Mouse (Mus musculus) forelimb bud, embryonic 11.5 days (tissue): ENCODE measurements around the gene Mfn1.

Experiments used
- DNase-seq: peaks from one replicate; pipeline ENCODE4 v3.0.0-alpha.2; 2012; ENCODE audit warnings: low read depth, low spot score

The Mfn1 gene

DNA sequence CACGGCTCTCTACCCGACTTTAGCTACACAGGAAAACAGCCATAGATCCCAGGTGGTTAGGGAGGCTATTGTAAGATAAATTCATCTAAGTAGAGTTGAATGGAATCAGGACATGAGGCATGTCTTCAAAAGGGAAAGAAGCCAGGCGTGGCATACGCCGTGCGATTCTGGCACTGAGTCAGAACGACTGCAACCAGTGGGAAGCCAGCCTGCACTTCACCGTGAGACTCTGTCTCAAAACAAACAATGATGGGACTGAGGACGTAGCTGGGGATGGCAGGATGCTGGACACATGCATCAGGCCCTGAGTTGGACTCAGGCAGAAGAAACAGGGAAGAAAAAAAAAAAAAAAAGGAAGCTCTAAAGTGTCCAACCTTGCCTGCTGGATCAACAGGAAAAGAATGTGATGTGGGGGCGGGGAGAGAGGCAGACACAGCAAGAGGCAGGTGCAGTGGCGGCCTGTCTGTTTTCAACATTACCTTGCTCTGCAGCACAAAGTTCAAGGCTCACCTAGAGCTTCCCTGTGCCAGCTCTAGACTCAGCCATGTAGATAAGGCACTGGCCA is 82.4 kb downstream of the Mfn1 start:
- no peak for DNase-seq

DNA sequence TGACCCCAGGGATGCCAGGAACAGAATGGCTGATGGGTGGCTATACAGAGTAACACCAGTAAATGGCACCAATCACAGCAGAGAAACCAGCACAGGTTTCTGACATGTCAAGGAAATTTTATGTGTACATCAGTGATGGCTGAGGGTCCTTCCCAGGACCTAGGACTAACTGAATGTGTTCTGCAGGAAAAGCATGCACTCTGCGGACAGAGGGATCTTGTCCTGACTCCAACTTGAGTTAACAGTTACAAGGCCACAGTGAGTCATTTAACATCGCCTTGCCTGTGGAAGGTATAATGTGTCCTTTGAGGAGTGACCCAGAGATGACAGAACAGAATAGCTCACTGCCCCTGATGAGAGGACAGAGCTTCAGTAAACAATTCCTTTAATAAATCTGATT is 85.5 kb downstream of the Mfn1 start:
- no peak for DNase-seq

DNA sequence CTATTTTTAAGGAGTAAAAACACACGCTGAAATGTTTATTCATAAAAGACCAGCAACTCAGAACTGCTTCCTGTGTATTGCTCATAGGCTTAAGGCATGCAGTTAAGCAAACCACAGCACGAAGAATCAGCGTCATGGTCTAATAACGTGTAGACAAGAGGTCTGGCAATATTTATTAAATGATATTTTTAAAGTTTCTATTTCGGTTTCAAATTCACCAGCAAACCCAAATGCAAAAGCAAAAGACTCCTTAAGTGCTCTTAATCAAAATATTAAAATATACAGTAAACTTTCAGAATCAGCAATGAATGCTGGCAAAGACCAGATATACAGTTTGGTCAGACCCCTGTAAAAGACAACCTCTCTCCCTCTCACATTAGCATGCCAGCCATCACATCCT is 86.1 kb downstream of the Mfn1 start:
- no peak for DNase-seq

DNA sequence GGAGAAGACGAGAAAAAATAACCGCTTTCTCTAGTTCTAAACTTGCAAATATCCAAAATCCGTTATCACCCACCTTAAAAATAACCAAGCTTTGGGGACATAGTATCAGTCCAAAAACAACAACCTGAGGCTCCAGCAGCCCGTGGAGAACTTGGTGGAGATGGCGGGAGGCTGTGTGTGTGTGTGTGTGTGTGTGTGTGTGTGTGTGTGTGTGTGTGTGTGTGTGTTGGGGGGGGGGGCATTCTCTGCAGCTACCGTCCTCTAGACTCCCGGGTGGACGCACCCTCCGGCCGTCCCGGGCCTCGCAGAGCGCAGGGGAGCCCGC is 86.7 kb downstream of the Mfn1 start:
- DNase-seq, result no peak

- DNase-seq, result peak; percentile 68
Observed at GRCm38 (mm10) chr3:32616331-32617052, 87.2 kb downstream of the Mfn1 start, which contains the start of gene Gnb4. Gnb4 (minus strand) TSS chr3:32616585.

GRCm38 (mm10) chr3:32617053-32617642 is 87.9 kb downstream of the Mfn1 start:
- peak; percentile 35 for DNase-seq

DNA sequence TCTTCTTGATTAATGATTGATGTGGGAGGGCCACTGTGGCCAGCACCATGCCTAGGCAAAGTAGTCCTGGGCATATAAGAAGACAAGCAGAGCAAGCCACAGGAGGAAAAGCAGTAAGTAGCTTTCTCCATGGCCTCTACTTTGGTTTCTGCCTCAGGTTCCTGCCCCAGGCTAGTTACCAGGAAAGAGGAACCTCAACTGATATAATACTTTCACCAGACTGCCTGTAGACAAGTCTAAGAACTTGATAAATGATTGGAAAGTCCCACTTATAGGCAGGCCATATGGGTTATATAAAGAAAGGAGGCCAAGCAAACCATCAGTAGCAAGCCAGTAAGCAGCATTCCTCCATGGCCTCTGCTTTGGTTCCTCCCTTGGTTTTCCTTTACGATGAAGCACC is 92.4 kb downstream of the Mfn1 start:
- DNase-seq, result no peak

DNA sequence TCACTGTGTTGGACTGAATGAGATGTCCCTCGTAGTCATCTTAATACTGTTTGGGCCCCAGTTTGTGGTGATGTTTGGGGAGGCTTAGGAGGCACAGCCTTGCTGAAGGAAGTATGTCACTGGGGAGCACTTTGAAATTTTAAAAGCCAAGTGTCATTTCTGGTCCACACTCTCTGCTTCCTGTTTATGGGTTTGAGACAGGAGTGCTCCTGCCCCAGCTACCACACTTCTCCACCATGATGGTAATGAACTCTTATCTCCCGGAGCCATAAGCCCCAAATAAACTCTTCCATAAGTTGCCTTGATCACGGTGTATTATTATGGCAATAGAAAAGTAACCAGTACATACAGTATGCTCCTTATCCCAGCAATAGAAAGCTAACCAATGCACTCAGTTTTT is 92.8 kb downstream of the Mfn1 start:
- DNase-seq, result no peak

- DNase-seq, result no peak
Observed at GRCm38 (mm10) chr3:32628141-32628540, 98.9 kb downstream of the Mfn1 start.
